Mouse (Mus musculus) heart, embryonic 10.5 days (tissue): ENCODE measurements around the gene Pbx1. TPM values are rescaled to one million over a fixed set of nuclear protein-coding genes. Genes with fewer than 3 reads are reported as not detected.

Source experiments
- DNase-seq: peaks from one replicate; pipeline ENCODE4 v3.0.0-alpha.2; 2017; ENCODE audit warnings: low spot score
- H3K27ac ChIP-seq: fragments of 300-500 bp; sonication (generic); 2 replicates; pipeline ENCODE4 v1.5.1; 2016; ENCODE audit warnings: mild to moderate bottlenecking
- H3K27me3 ChIP-seq: fragments of 300-500 bp; sonication (generic); 2 replicates; pipeline ENCODE4 v1.6.1; 2016; ENCODE audit warnings: mild to moderate bottlenecking; ENCODE audit not compliant: poor library complexity, insufficient read depth, severe bottlenecking
- H3K36me3 ChIP-seq: fragments of 300-500 bp; sonication (generic); 2 replicates; pipeline ENCODE4 v1.6.1; 2016; ENCODE audit warnings: mild to moderate bottlenecking, moderate library complexity
- H3K4me1 ChIP-seq: fragments of 300-500 bp; sonication (generic); 2 replicates; pipeline ENCODE4 v1.6.1; 2016; ENCODE audit warnings: mild to moderate bottlenecking
- H3K4me3 ChIP-seq: fragments of 300-500 bp; sonication (generic); 2 replicates; pipeline ENCODE4 v1.5.1; 2016; ENCODE audit warnings: mild to moderate bottlenecking, moderate library complexity
- H3K9me3 ChIP-seq: fragments of 300-500 bp; sonication (generic); 2 replicates; pipeline ENCODE4 v1.6.1; 2016; ENCODE audit warnings: mild to moderate bottlenecking, moderate library complexity
- WGBS: fragments of 180-500 bp; shearing (Covaris S2); methylation state at CpG from one replicate; pipeline ENCODE4 v1.1.7; 2016; 5-methylcytosine and 5-hydroxymethylcytosine counted together
- polyA plus RNA-seq: library from polyadenylated mRNA; unstranded; fragments of >200 nt; fragmentation: Nextera tagmentation; extraction: Ambion mirVana; gene quantifications from 2 replicates; pipeline ENCODE4 v1.2.1, GENCODE M21; 2016

Pbx1 gene
- polyA plus RNA-seq, 1 experiment from 2014 or later: 29.5 TPM

- Histone ChIP-seq H3K9me3 (no peaks in the 10 kb centered on the region), H3K27ac (no peak overlapping the region), H3K27me3 (no peaks in the 10 kb centered on the region), H3K36me3 (peaks cover 17% of the 10 kb centered on the region; the same call in 1 of the 2 replicates), H3K4me1 (peaks cover 19% of the 10 kb centered on the region; the same call in 1 of the 2 replicates), H3K4me3 (no peak overlapping the region)
- 87% methylated on average over 2 of the region's 2 CpGs for WGBS
- no peak for DNase-seq
These were observed 60.0 kb downstream of the Pbx1 start for GRCm38 (mm10) chr1:168372089-168372488.

GRCm38 (mm10) chr1:168370966-168371365, 61.1 kb downstream of the Pbx1 start:
- no peak overlapping the region for H3K4me3 ChIP-seq
- peaks cover 17% of the 10 kb centered on the region; the same call in 1 of the 2 replicates for H3K36me3 ChIP-seq
- DNase-seq: no peak
- peaks cover 19% of the 10 kb centered on the region; the same call in 1 of the 2 replicates for H3K4me1 ChIP-seq
- H3K27ac ChIP-seq: no peak overlapping the region
- no peaks in the 10 kb centered on the region for H3K9me3 ChIP-seq
- no peaks in the 10 kb centered on the region for H3K27me3 ChIP-seq
- 84% methylated on average over 9 of the region's 9 CpGs for WGBS

GRCm38 (mm10) chr1:168366261-168366660, 65.8 kb downstream of the Pbx1 start:
- peaks cover 13% of the 10 kb centered on the region; the same call in 1 of the 2 replicates for H3K36me3 ChIP-seq
- 93% methylated on average over 5 of the region's 5 CpGs for WGBS
- H3K4me1 ChIP-seq: peaks cover 15% of the 10 kb centered on the region
- no peaks in the 10 kb centered on the region for H3K27me3 ChIP-seq
- no peak for DNase-seq
- H3K27ac ChIP-seq: no peak overlapping the region
- no peak overlapping the region for H3K4me3 ChIP-seq
- H3K9me3 ChIP-seq: no peaks in the 10 kb centered on the region

- DNase-seq: no peak
- H3K4me3 ChIP-seq: no peak overlapping the region
- 88% methylated on average over 7 of the region's 7 CpGs for WGBS
- H3K27me3 ChIP-seq: no peaks in the 10 kb centered on the region
- H3K36me3 ChIP-seq: peaks cover 24% of the 10 kb centered on the region; the same call in 1 of the 2 replicates
- H3K27ac ChIP-seq: no peak overlapping the region
- H3K9me3 ChIP-seq: no peaks in the 10 kb centered on the region
- peaks cover 20% of the 10 kb centered on the region for H3K4me1 ChIP-seq
These were observed 67.7 kb downstream of the Pbx1 start for GRCm38 (mm10) chr1:168364325-168364724.

GRCm38 (mm10) chr1:168363053-168363452, 69.0 kb downstream of the Pbx1 start:
- 91% methylated on average over 11 of the region's 11 CpGs for WGBS
- Histone ChIP-seq H3K4me1 (peaks cover 30% of the 10 kb centered on the region), H3K36me3 (peaks cover 24% of the 10 kb centered on the region; the same call in 1 of the 2 replicates)

GRCm38 (mm10) chr1:168362464-168362863, 69.6 kb downstream of the Pbx1 start:
- 77% methylated on average over 10 of the region's 10 CpGs for WGBS
- H3K4me3 ChIP-seq: no peak overlapping the region
- no peak overlapping the region for H3K27ac ChIP-seq

More at GRCm38 (mm10) chr1:168363053-168363452, 69.0 kb downstream of the Pbx1 start:
- H3K27me3 ChIP-seq: no peaks in the 10 kb centered on the region
- no peak for DNase-seq
- no peaks in the 10 kb centered on the region for H3K9me3 ChIP-seq
- H3K4me3 ChIP-seq: no peak overlapping the region
- no peak overlapping the region for H3K27ac ChIP-seq

GRCm38 (mm10) chr1:168357680-168358611, 74.1 kb downstream of the Pbx1 start:
- H3K4me1 ChIP-seq: peaks cover 68% of the 10 kb centered on the region
- H3K27ac ChIP-seq: peak overlapping the region; percentile 84
- H3K9me3 ChIP-seq: no peaks in the 10 kb centered on the region
- peak overlapping the region; percentile 48 for H3K4me3 ChIP-seq
- DNase-seq: no peak
- H3K36me3 ChIP-seq: peaks cover 14% of the 10 kb centered on the region; the same call in 1 of the 2 replicates
- H3K27me3 ChIP-seq: no peaks in the 10 kb centered on the region
- 18% methylated on average over 26 of the region's 26 CpGs for WGBS

More at GRCm38 (mm10) chr1:168362464-168362863, 69.6 kb downstream of the Pbx1 start:
- peaks cover 24% of the 10 kb centered on the region; the same call in 1 of the 2 replicates for H3K36me3 ChIP-seq
- no peaks in the 10 kb centered on the region for H3K27me3 ChIP-seq
- no peak for DNase-seq
- no peaks in the 10 kb centered on the region for H3K9me3 ChIP-seq
- H3K4me1 ChIP-seq: peaks cover 31% of the 10 kb centered on the region

GRCm38 (mm10) chr1:168356970-168357441, 75.1 kb downstream of the Pbx1 start:
- no peaks in the 10 kb centered on the region for H3K9me3 ChIP-seq
- H3K4me1 ChIP-seq: peaks cover 70% of the 10 kb centered on the region
- H3K4me3 ChIP-seq: peak overlapping the region; percentile 48
- H3K27ac ChIP-seq: peak overlapping the region; percentile 84
- peaks cover 17% of the 10 kb centered on the region; the same call in 1 of the 2 replicates for H3K36me3 ChIP-seq
- no peaks in the 10 kb centered on the region for H3K27me3 ChIP-seq
- DNase-seq: peak; percentile 90
- WGBS: 11% methylated on average over 14 of the region's 14 CpGs

GRCm38 (mm10) chr1:168355985-168356556, 76.0 kb downstream of the Pbx1 start:
- no peaks in the 10 kb centered on the region for H3K27me3 ChIP-seq
- H3K36me3 ChIP-seq: peaks cover 20% of the 10 kb centered on the region; the same call in 1 of the 2 replicates
- DNase-seq: no peak
- H3K4me1 ChIP-seq: peaks cover 74% of the 10 kb centered on the region
- 58% methylated on average over 10 of the region's 10 CpGs for WGBS
- H3K27ac ChIP-seq: peak overlapping the region; percentile 84
- no peak overlapping the region for H3K4me3 ChIP-seq
- H3K9me3 ChIP-seq: no peaks in the 10 kb centered on the region

GRCm38 (mm10) chr1:168354934-168355333, 77.1 kb downstream of the Pbx1 start:
- H3K4me1 ChIP-seq: peaks cover 80% of the 10 kb centered on the region
- WGBS: 31% methylated on average over 4 of the region's 4 CpGs
- no peak overlapping the region for H3K27ac ChIP-seq
- peaks cover 11% of the 10 kb centered on the region; the same call in 1 of the 2 replicates for H3K36me3 ChIP-seq
- H3K4me3 ChIP-seq: no peak overlapping the region
- no peaks in the 10 kb centered on the region for H3K9me3 ChIP-seq
- DNase-seq: peak; percentile 86
- no peaks in the 10 kb centered on the region for H3K27me3 ChIP-seq

- Histone ChIP-seq H3K4me3 (no peak overlapping the region), H3K4me1 (peaks cover 46% of the 10 kb centered on the region), H3K27ac (no peak overlapping the region), H3K9me3 (no peaks in the 10 kb centered on the region), H3K36me3 (0 out of 2 replicates have a peak, but pooled peaks cover 10% of the 10 kb centered on the region), H3K27me3 (no peaks in the 10 kb centered on the region)
- 87% methylated on average over 8 of the region's 8 CpGs for WGBS
- no peak for DNase-seq
These were observed 83.9 kb downstream of the Pbx1 start for GRCm38 (mm10) chr1:168348036-168348784.

GRCm38 (mm10) chr1:168344918-168345317, 87.2 kb downstream of the Pbx1 start:
- Histone ChIP-seq H3K27me3 (no peaks in the 10 kb centered on the region), H3K27ac (no peak overlapping the region), H3K4me3 (no peak overlapping the region), H3K9me3 (no peaks in the 10 kb centered on the region), H3K36me3 (0 out of 2 replicates have a peak, but pooled peaks cover 2% of the 10 kb centered on the region), H3K4me1 (peaks cover 45% of the 10 kb centered on the region)
- 84% methylated on average over 8 of the region's 8 CpGs for WGBS
- no peak for DNase-seq
